26 mouse cellular contexts compared by ENCODE assay signal in genomic region chr6:119099333-119099732, GRCm38 (mm10).
DNase-seq lines count a peak whose midpoint lies in the region; ATAC-seq lines count a peak whose summit lies in the region.
"Had no signal": no experiment of that assay in that cellular context is flagged by ENCODE, and none has a peak within 500 bp of the region (broad histone marks: within the 10 kb centered on the region; RNA-seq: fewer than 3 reads in every experiment).

No protein-coding gene starts in this region.

- H3K9me3 ChIP-seq in lung, embryonic 16.5 days (ENCODE audit: control insufficient read depth, low read length), result no peaks in the 10 kb centered on the region
- H3K9me3 ChIP-seq in kidney, embryonic 14.5 days (ENCODE audit: control insufficient read depth, low read length), result no peaks in the 10 kb centered on the region
- H3K9me3 ChIP-seq: embryonic facial prominence, embryonic 10.5 days; embryonic facial prominence, embryonic 13.5 days; forebrain, embryonic 12.5 days; forebrain, embryonic 15.5 days; heart, embryonic 10.5 days; heart, embryonic 13.5 days; hindbrain, embryonic 10.5 days; hindbrain, embryonic 13.5 days had no signal

- WGBS in lung, embryonic 16.5 days, result 37% methylated on average over 2 of the region's 2 CpGs
- 74% methylated on average over 2 of the region's 2 CpGs for WGBS in kidney, embryonic 14.5 days

- no peaks in the 10 kb centered on the region for H3K36me3 ChIP-seq in lung, embryonic 16.5 days (ENCODE audit: control insufficient read depth, insufficient read depth, low read length)
- H3K36me3 ChIP-seq in kidney, embryonic 14.5 days (ENCODE audit: control insufficient read depth, insufficient read depth, low read length), result no peaks in the 10 kb centered on the region
- H3K36me3 ChIP-seq: embryonic facial prominence, embryonic 10.5 days; embryonic facial prominence, embryonic 13.5 days; forebrain, embryonic 12.5 days; forebrain, embryonic 15.5 days; hindbrain, embryonic 10.5 days; hindbrain, embryonic 13.5 days had no signal

- H3K4me1 ChIP-seq in lung, embryonic 16.5 days (replicated peaks; ENCODE audit: control insufficient read depth, insufficient read depth, low read length), result peaks cover 37% of the 10 kb centered on the region
- no peaks in the 10 kb centered on the region for H3K4me1 ChIP-seq in kidney, embryonic 14.5 days (ENCODE audit: control insufficient read depth, insufficient read depth, low read length)

- no peak overlapping the region for H3K4me2 ChIP-seq in lung, embryonic 16.5 days (ENCODE audit: low read depth, low read length)
- H3K4me2 ChIP-seq in kidney, embryonic 14.5 days (replicated peaks; ENCODE audit: low read depth, low read length), result no peak overlapping the region
- H3K4me2 ChIP-seq: embryonic facial prominence, embryonic 13.5 days; forebrain, embryonic 12.5 days; forebrain, embryonic 15.5 days; heart, embryonic 13.5 days; hindbrain, embryonic 13.5 days had no signal

- DNase-seq in cerebellum, adult 9-11 months, result peak; percentile 25
- DNase-seq in cerebellum, adult 18-20 months, result no peak
- DNase-seq in lung, postnatal 10 days, result peak; percentile 34
- DNase-seq in lung, postnatal 36 days, result peak; percentile 53
- no peak for DNase-seq in gastrocnemius, adult 18-20 months (ENCODE audit: low spot score)
- DNase-seq: adrenal gland, adult 2 months; adrenal gland, postnatal 14 days; cerebellum, adult 11 months; cerebellum, adult 8-10 months; embryo, embryonic 11 days; gastrocnemius, postnatal 10 days; gastrocnemius, postnatal 36 days; heart, adult 2 months had no signal

- no peak overlapping the region for H3K4me3 ChIP-seq in lung, embryonic 16.5 days (ENCODE audit: low read length)
- no peak overlapping the region for H3K4me3 ChIP-seq in kidney, embryonic 14.5 days (ENCODE audit: low read length)
- H3K4me3 ChIP-seq: embryonic facial prominence, embryonic 10.5 days; embryonic facial prominence, embryonic 13.5 days; erythroblast, embryonic 14.5 days; forebrain, embryonic 12.5 days; forebrain, embryonic 15.5 days; heart, adult 2 months; heart, embryonic 10.5 days; heart, embryonic 13.5 days; hindbrain, embryonic 10.5 days; hindbrain, embryonic 13.5 days had no signal

- no peak overlapping the region for H3K9ac ChIP-seq in lung, embryonic 16.5 days (ENCODE audit: low read length)
- no peak overlapping the region for H3K9ac ChIP-seq in kidney, embryonic 14.5 days (ENCODE audit: low read depth, low read length)
- H3K9ac ChIP-seq: embryonic facial prominence, embryonic 13.5 days; forebrain, embryonic 12.5 days; forebrain, embryonic 15.5 days; hindbrain, embryonic 13.5 days had no signal

- ATAC-seq in lung, embryonic 16.5 days (ENCODE audit: low read depth), result no peak
- ATAC-seq in kidney, embryonic 14.5 days (ENCODE audit: low FRiP score, low TSS enrichment), result no peak
- ATAC-seq: CD4-positive, CD25-positive, alpha-beta regulatory T cell, adult 4 months; forebrain, embryonic 15.5 days; hindbrain, embryonic 16.5 days had no signal

- peak overlapping the region; percentile 44 for H3K27ac ChIP-seq in lung, embryonic 16.5 days (ENCODE audit: low read length)
- H3K27ac ChIP-seq in kidney, embryonic 14.5 days (ENCODE audit: low read depth, low read length), result no peak overlapping the region
- H3K27ac ChIP-seq: embryonic facial prominence, embryonic 10.5 days; embryonic facial prominence, embryonic 13.5 days; forebrain, embryonic 12.5 days; forebrain, embryonic 15.5 days; heart, embryonic 13.5 days; hindbrain, embryonic 10.5 days; hindbrain, embryonic 13.5 days had no signal

- H3K27me3 ChIP-seq in lung, embryonic 16.5 days (ENCODE audit: control insufficient read depth, insufficient read depth, low read depth, low read length), result no peaks in the 10 kb centered on the region
- H3K27me3 ChIP-seq in kidney, embryonic 14.5 days (ENCODE audit: control insufficient read depth, insufficient read depth, low read length), result no peaks in the 10 kb centered on the region
- H3K27me3 ChIP-seq: embryonic facial prominence, embryonic 13.5 days; forebrain, embryonic 15.5 days; heart, embryonic 13.5 days; hindbrain, embryonic 13.5 days had no signal

Comparison
In these comparisons a context has a peak if more than half of its experiments do, and no peak if none do; other contexts are left out.
1. DNase-seq: peak in cerebellum, adult 9-11 months (single experiment), lung, postnatal 10 days (single experiment) and lung, postnatal 36 days (single experiment); none in cerebellum, adult 18-20 months (0 of 2) and gastrocnemius, adult 18-20 months (single experiment).